Mouse (Mus musculus) intestine, postnatal 0 days (tissue): ENCODE measurements around the gene Med8. TPM values are rescaled to one million over a fixed set of nuclear protein-coding genes. Genes with fewer than 3 reads are reported as not detected.

Experiments used
- ATAC-seq: fragments of 200-750 bp; cut with Nextera tagmentation; 2 replicates; pipeline ENCODE4 v1.8.0; 2017; ENCODE audit warnings: mild to moderate bottlenecking, moderate TSS enrichment, moderate library complexity
- H3K27ac ChIP-seq: fragments of 300-500 bp; sonication (generic); 2 replicates; pipeline ENCODE4 v1.5.1; 2014; ENCODE audit warnings: mild to moderate bottlenecking, low read depth, low read length, moderate library complexity
- H3K27me3 ChIP-seq: fragments of 300-500 bp; sonication (generic); replicated peaks from 2 replicates; pipeline ENCODE4 v1.6.1; 2014; ENCODE audit warnings: low read length, mixed read lengths; ENCODE audit not compliant: control insufficient read depth, insufficient read depth
- H3K36me3 ChIP-seq: fragments of 300-500 bp; sonication (generic); 2 replicates; pipeline ENCODE4 v1.6.1; 2014; ENCODE audit warnings: mild to moderate bottlenecking, moderate library complexity; ENCODE audit not compliant: control insufficient read depth, insufficient read depth
- H3K4me1 ChIP-seq: fragments of 300-500 bp; sonication (generic); replicated peaks from 2 replicates; pipeline ENCODE4 v1.6.1; 2014; ENCODE audit warnings: antibody characterized with exemption, low read length, mixed read lengths; ENCODE audit not compliant: control insufficient read depth, insufficient read depth
- H3K4me2 ChIP-seq: fragments of 300-500 bp; sonication (generic); replicated peaks from 2 replicates; pipeline ENCODE4 v1.6.1; 2014; ENCODE audit warnings: low read depth, mild to moderate bottlenecking, moderate library complexity
- H3K4me3 ChIP-seq: fragments of 300-500 bp; sonication (generic); 2 replicates; pipeline ENCODE4 v1.5.1; 2014; ENCODE audit warnings: low read depth, low read length
- H3K9ac ChIP-seq: fragments of 300-500 bp; sonication (generic); 2 replicates; pipeline ENCODE4 v1.6.1; 2014; ENCODE audit warnings: mild to moderate bottlenecking, low read depth, low read length
- H3K9me3 ChIP-seq: fragments of 300-500 bp; sonication (generic); 2 replicates; pipeline ENCODE4 v1.6.1; 2016; ENCODE audit warnings: mixed run types; ENCODE audit not compliant: control insufficient read depth
- CTCF ChIP-seq: sonication (generic); IDR thresholded peaks from 2 replicates; pipeline ENCODE4 v1.5.1; 2016; ENCODE audit warnings: low read depth, mild to moderate bottlenecking, control low read depth, antibody characterized with exemption, moderate library complexity
- WGBS: fragments of 180-500 bp; shearing (Covaris S2); extraction: QIAGEN DNeasy Blood & Tissue Kit; methylation state at CpG from one replicate; pipeline ENCODE4 v1.1.7; 2014; 5-methylcytosine and 5-hydroxymethylcytosine counted together
- polyA plus RNA-seq: library from polyadenylated mRNA; unstranded; fragments of >200 nt; fragmentation: Nextera tagmentation; extraction: Ambion mirVana; gene quantifications from 2 replicates; pipeline ENCODE4 v1.2.1, GENCODE M21; 2015

Med8 gene
- polyA plus RNA-seq, 1 experiment from 2014 or later, result 71.8 TPM

GRCm38 (mm10) chr4:118390146-118390545 lies 19.0 kb upstream of the Med8 start:
- no peaks in the 10 kb centered on the region for H3K9me3 ChIP-seq
- no peaks in the 10 kb centered on the region for H3K4me1 ChIP-seq
- H3K27ac ChIP-seq, result no peak overlapping the region
- peaks cover 90% of the 10 kb centered on the region for H3K36me3 ChIP-seq
- H3K9ac ChIP-seq, result no peak overlapping the region
- H3K4me3 ChIP-seq, result no peak overlapping the region
- no peak for ATAC-seq
- H3K27me3 ChIP-seq, result no peaks in the 10 kb centered on the region
- H3K4me2 ChIP-seq, result no peak overlapping the region
- WGBS, result 94% methylated on average over 11 of the region's 11 CpGs
- TF ChIP-seq CTCF, result no peak

DNA sequence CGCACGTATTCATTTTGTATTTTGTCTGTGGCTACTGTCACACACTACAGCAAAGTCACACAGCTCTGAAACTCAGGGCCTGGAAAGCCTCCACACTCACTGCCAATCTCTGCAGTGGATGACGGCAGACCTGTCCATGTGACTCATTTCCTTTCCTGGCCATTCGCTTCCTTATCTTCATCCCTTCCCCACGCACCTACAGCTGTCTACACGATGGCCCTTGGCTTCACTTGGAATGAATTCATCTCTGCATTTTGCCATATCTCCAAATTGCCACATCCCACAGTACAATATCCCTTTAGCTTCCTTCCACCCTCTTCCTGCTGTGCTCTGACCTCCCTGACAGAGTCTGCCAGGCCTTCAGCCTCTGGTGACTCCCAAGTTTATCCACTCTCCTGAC lies 14.6 kb upstream of the Med8 start:
- 68% methylated on average over 6 of the region's 6 CpGs for WGBS
- Histone ChIP-seq H3K9ac (no peak overlapping the region), H3K9me3 (no peaks in the 10 kb centered on the region), H3K4me1 (no peaks in the 10 kb centered on the region), H3K4me2 (no peak overlapping the region), H3K27me3 (no peaks in the 10 kb centered on the region), H3K27ac (no peak overlapping the region), H3K4me3 (no peak overlapping the region), H3K36me3 (peaks cover 78% of the 10 kb centered on the region)
- no peak for TF ChIP-seq CTCF
- no peak for ATAC-seq

DNA sequence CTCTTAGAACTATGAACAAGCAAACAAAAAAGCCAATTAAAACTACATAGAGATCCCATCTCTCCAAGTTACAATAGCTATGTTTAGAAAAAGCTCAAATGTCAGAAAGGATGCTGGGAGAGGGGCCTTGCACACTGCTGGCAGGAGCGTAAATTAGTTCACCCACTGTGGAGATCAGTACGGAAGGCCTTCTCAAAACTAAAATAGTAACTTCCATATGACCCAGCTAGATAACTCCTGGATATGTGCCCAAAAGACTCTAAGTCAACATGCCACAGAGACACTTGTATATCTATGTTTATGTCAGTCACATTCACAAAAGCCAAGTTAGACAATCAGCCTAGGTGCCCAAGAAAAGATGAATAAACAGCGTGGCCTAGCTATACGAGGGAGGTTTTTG lies 13.8 kb upstream of the Med8 start:
- no peaks in the 10 kb centered on the region for H3K4me1 ChIP-seq
- 84% methylated on average over 4 of the region's 4 CpGs for WGBS
- no peak overlapping the region for H3K27ac ChIP-seq
- no peak overlapping the region for H3K9ac ChIP-seq
- no peak for ATAC-seq
- H3K27me3 ChIP-seq, result no peaks in the 10 kb centered on the region
- no peaks in the 10 kb centered on the region for H3K9me3 ChIP-seq
- no peak overlapping the region for H3K4me3 ChIP-seq
- TF ChIP-seq CTCF, result no peak
- H3K4me2 ChIP-seq, result no peak overlapping the region
- peaks cover 78% of the 10 kb centered on the region for H3K36me3 ChIP-seq

GRCm38 (mm10) chr4:118396433-118396832 lies 12.7 kb upstream of the Med8 start:
- peak; percentile 60 for ATAC-seq
- Histone ChIP-seq H3K27me3 (no peaks in the 10 kb centered on the region), H3K9ac (no peak overlapping the region), H3K4me2 (no peak overlapping the region), H3K4me3 (no peak overlapping the region), H3K36me3 (peaks cover 76% of the 10 kb centered on the region), H3K4me1 (no peaks in the 10 kb centered on the region), H3K9me3 (no peaks in the 10 kb centered on the region), H3K27ac (peak overlapping the region; percentile 46)
- no peak for TF ChIP-seq CTCF
- 42% methylated on average over 3 of the region's 3 CpGs for WGBS

GRCm38 (mm10) chr4:118398400-118398799 lies 10.7 kb upstream of the Med8 start:
- WGBS, result 93% methylated on average over 6 of the region's 6 CpGs
- no peak overlapping the region for H3K27ac ChIP-seq
- no peak for ATAC-seq
- no peak overlapping the region for H3K9ac ChIP-seq
- H3K4me1 ChIP-seq, result no peaks in the 10 kb centered on the region
- no peak overlapping the region for H3K4me3 ChIP-seq
- H3K36me3 ChIP-seq, result peaks cover 76% of the 10 kb centered on the region
- H3K9me3 ChIP-seq, result no peaks in the 10 kb centered on the region
- no peak for TF ChIP-seq CTCF
- no peaks in the 10 kb centered on the region for H3K27me3 ChIP-seq
- H3K4me2 ChIP-seq, result no peak overlapping the region

- H3K27me3 ChIP-seq, result no peaks in the 10 kb centered on the region
- H3K27ac ChIP-seq, result no peak overlapping the region
- WGBS, result 87% methylated on average over 3 of the region's 3 CpGs
- H3K4me2 ChIP-seq, result no peak overlapping the region
- no peaks in the 10 kb centered on the region for H3K9me3 ChIP-seq
- no peak overlapping the region for H3K4me3 ChIP-seq
- TF ChIP-seq CTCF, result no peak
- no peak overlapping the region for H3K9ac ChIP-seq
- ATAC-seq, result no peak
- no peaks in the 10 kb centered on the region for H3K4me1 ChIP-seq
- H3K36me3 ChIP-seq, result peaks cover 71% of the 10 kb centered on the region
Measured at GRCm38 (mm10) chr4:118401421-118401820, 7.7 kb upstream of the Med8 start.

GRCm38 (mm10) chr4:118401918-118402317 lies 7.2 kb upstream of the Med8 start:
- Histone ChIP-seq H3K4me3 (no peak overlapping the region), H3K4me1 (no peaks in the 10 kb centered on the region), H3K36me3 (peaks cover 66% of the 10 kb centered on the region), H3K9me3 (no peaks in the 10 kb centered on the region), H3K9ac (no peak overlapping the region), H3K27ac (no peak overlapping the region), H3K27me3 (no peaks in the 10 kb centered on the region), H3K4me2 (no peak overlapping the region)
- WGBS, result 84% methylated on average over 5 of the region's 5 CpGs
- TF ChIP-seq CTCF, result no peak
- no peak for ATAC-seq
